Mouse (Mus musculus): ENCODE data around the gene Sdad1.

DNA sequence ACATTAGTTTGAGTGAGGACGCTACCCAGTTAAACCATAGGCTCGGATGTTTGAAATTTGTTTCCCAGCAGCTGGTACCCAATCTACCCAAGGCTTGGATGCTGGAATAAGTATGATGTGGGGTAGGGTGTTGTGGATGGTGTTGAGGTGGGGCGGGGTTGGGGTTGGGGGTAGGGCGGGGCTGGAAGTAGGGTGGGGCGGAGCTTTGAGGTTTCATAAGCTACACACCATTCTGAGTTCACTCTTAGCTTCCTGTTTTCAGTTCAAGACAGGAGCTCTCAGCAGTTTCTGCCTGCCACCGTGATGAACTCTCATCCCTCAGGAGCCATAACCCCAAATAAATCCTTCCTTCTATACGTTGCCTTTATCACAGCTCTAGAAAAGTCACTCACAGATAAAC, 7.8 kb upstream of the Sdad1 start:
- TF ChIP-seq TCF12 (IDR thresholded peaks at IDR 0.05; ENCODE audit: insufficient read depth, poor library complexity, severe bottlenecking) (no peak), POLR2A (IDR thresholded peaks at IDR 0.05; ENCODE audit: insufficient read length, low read depth) (no peak)
